ENCODE assay signal across 18 mouse cellular contexts in the genomic region with DNA sequence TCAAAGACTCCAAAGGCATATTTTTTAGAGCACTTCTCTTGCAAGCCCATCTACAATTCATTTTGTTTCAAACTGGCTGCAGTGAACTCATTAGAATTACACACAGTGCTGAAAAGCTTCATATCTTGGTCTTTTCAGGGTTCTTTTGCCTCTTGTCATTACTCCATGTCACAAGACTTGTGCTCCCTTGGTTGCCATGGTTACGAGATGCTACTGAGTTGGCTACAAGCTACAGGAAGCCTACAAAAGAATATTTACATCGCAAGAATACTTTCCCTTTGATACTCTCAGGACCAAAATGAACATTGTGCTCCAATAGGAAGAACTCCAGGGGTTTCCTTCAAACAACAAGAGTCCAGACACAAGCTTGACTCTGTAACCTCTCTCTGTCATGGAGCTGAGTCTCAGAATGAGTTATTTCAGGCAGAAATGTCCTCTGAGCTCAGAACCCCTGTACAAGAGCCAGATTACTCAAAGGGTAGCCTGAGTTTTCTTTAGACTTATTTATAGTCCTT.
A peak's percentile ranks its signal among the peaks of the same experiment; 100 is the strongest.
DNase-seq lines count a peak whose midpoint lies in the region; ATAC-seq and TF ChIP-seq lines count a peak whose summit lies in the region.
"Had no signal": no experiment of that assay in that cellular context is flagged by ENCODE, and none has a peak within 500 bp of the region (broad histone marks: within the 10 kb centered on the region; RNA-seq: fewer than 3 reads in every experiment).

No protein-coding gene starts in this region.

- no peaks in the 10 kb centered on the region for H3K9me3 ChIP-seq in forebrain, postnatal 0 days (ENCODE audit: low read length)
- H3K9me3 ChIP-seq in forebrain, embryonic 16.5 days (ENCODE audit: control insufficient read depth, low read length): no peaks in the 10 kb centered on the region
- no peaks in the 10 kb centered on the region for H3K9me3 ChIP-seq in liver, postnatal 0 days (ENCODE audit: low read length)
- H3K9me3 ChIP-seq: embryonic facial prominence, embryonic 12.5 days; forebrain, embryonic 12.5 days; G1E; heart, embryonic 10.5 days had no signal

- intact Hi-C loops in left cerebral cortex, postnatal 4 days (cut with DNase I): no loop called here

- no peak; the same call in 1 of the 2 replicates for ATAC-seq in forebrain, postnatal 0 days
- ATAC-seq in forebrain, embryonic 16.5 days: no peak
- no peak for ATAC-seq in liver, postnatal 0 days
- no peak for ATAC-seq in frontal cortex, adult (ENCODE audit: low TSS enrichment)

- no peaks in the 10 kb centered on the region for H3K27me3 ChIP-seq in forebrain, postnatal 0 days (ENCODE audit: insufficient read depth, low read length)
- no peaks in the 10 kb centered on the region for H3K27me3 ChIP-seq in forebrain, embryonic 16.5 days (replicated peaks; ENCODE audit: control insufficient read depth, insufficient read depth, low read length)
- no peaks in the 10 kb centered on the region for H3K27me3 ChIP-seq in liver, postnatal 0 days (ENCODE audit: insufficient read depth, low read length)
- H3K27me3 ChIP-seq: embryonic facial prominence, embryonic 12.5 days; forebrain, embryonic 12.5 days had no signal

- H3K4me2 ChIP-seq in forebrain, postnatal 0 days (ENCODE audit: low read depth): no peak overlapping the region
- no peak overlapping the region for H3K4me2 ChIP-seq in forebrain, embryonic 16.5 days (ENCODE audit: low read length)
- no peak overlapping the region for H3K4me2 ChIP-seq in liver, postnatal 0 days (ENCODE audit: low read depth, low read length)
- H3K4me2 ChIP-seq: embryonic facial prominence, embryonic 12.5 days; forebrain, embryonic 12.5 days had no signal

- no peak overlapping the region for H3K9ac ChIP-seq in forebrain, postnatal 0 days
- H3K9ac ChIP-seq in forebrain, embryonic 16.5 days (replicated peaks; ENCODE audit: low read depth, low read length): no peak overlapping the region
- no peak overlapping the region for H3K9ac ChIP-seq in liver, postnatal 0 days (replicated peaks)
- H3K9ac ChIP-seq: embryonic facial prominence, embryonic 12.5 days; forebrain, embryonic 12.5 days; liver, embryonic 14.5 days had no signal

- DNase-seq in forebrain, postnatal 0 days: peak; percentile 71
- DNase-seq in left cerebral cortex, postnatal 4 days: peak; percentile 16
- DNase-seq in left cerebral cortex, adult 18-20 months (ENCODE audit: low spot score in 2 of 2): no peak
- DNase-seq in ES-CJ7 (ENCODE audit: low read depth, low spot score): peak; percentile 13
- DNase-seq in brain, embryonic 14.5 days (ENCODE audit: low read depth): peak; percentile 82
- DNase-seq in liver, postnatal 0 days: no peak
- DNase-seq: cerebellum, adult 11-12 months; gastrocnemius, postnatal 10 days; heart, postnatal 4 days; kidney, adult 11 months had no signal

- no peak for TF ChIP-seq POLR2A in brain, embryonic 14.5 days (IDR thresholded peaks at IDR 0.05; ENCODE audit: borderline replicate concordance, extremely low read depth, insufficient read depth, insufficient read length, poor library complexity, severe bottlenecking)

- H3K4me1 ChIP-seq in forebrain, postnatal 0 days (ENCODE audit: insufficient read depth): peaks cover 8% of the 10 kb centered on the region
- peaks cover 2% of the 10 kb centered on the region; the same call in 1 of the 2 replicates for H3K4me1 ChIP-seq in forebrain, embryonic 16.5 days (replicated peaks; ENCODE audit: control insufficient read depth, insufficient read depth, low read length)
- no peaks in the 10 kb centered on the region for H3K4me1 ChIP-seq in liver, postnatal 0 days (ENCODE audit: insufficient read depth)
- H3K4me1 ChIP-seq: embryonic facial prominence, embryonic 12.5 days; heart, embryonic 10.5 days had no signal

- no peaks in the 10 kb centered on the region for H3K36me3 ChIP-seq in forebrain, postnatal 0 days (ENCODE audit: insufficient read depth)
- H3K36me3 ChIP-seq in forebrain, embryonic 16.5 days (ENCODE audit: control insufficient read depth, insufficient read depth): no peaks in the 10 kb centered on the region
- H3K36me3 ChIP-seq in liver, postnatal 0 days (replicated peaks; ENCODE audit: insufficient read depth, low read length): no peaks in the 10 kb centered on the region
- H3K36me3 ChIP-seq: embryonic facial prominence, embryonic 12.5 days; forebrain, embryonic 12.5 days; G1E; heart, embryonic 10.5 days had no signal

- 61% methylated on average over 2 of the region's 2 CpGs for WGBS in forebrain, postnatal 0 days
- 77% methylated on average over 2 of the region's 2 CpGs for WGBS in forebrain, embryonic 16.5 days
- WGBS in liver, postnatal 0 days (ENCODE audit: insufficient replicate concordance): 64% methylated on average over 2 of the region's 2 CpGs

- no peak for TF ChIP-seq EP300 in liver, postnatal 0 days (IDR thresholded peaks at IDR 0.05; ENCODE audit: low read depth)

- H3K27ac ChIP-seq in forebrain, postnatal 0 days (ENCODE audit: low read depth, low read length): no peak overlapping the region
- H3K27ac ChIP-seq in forebrain, embryonic 16.5 days (ENCODE audit: low read length): no peak overlapping the region
- no peak overlapping the region for H3K27ac ChIP-seq in liver, postnatal 0 days (ENCODE audit: low read depth)
- H3K27ac ChIP-seq: embryonic facial prominence, embryonic 12.5 days; forebrain, embryonic 12.5 days; heart, embryonic 10.5 days; liver, embryonic 14.5 days; macrophage had no signal

- TF ChIP-seq CTCF in forebrain, postnatal 0 days (IDR thresholded peaks at IDR 0.05; ENCODE audit: low read depth): no peak
- TF ChIP-seq CTCF in brain, embryonic 14.5 days (IDR thresholded peaks at IDR 0.05; ENCODE audit: borderline replicate concordance, extremely low read depth, insufficient read depth, insufficient read length): no peak
- TF ChIP-seq CTCF in liver, postnatal 0 days (IDR thresholded peaks at IDR 0.05; ENCODE audit: low read depth): no peak

- H3K4me3 ChIP-seq in forebrain, postnatal 0 days (ENCODE audit: low read depth, low read length): no peak overlapping the region
- H3K4me3 ChIP-seq in forebrain, embryonic 16.5 days (replicated peaks; ENCODE audit: low read length): no peak overlapping the region
- H3K4me3 ChIP-seq in liver, postnatal 0 days (ENCODE audit: low read depth, low read length): no peak overlapping the region
- H3K4me3 ChIP-seq: embryonic facial prominence, embryonic 12.5 days; forebrain, embryonic 12.5 days; heart, embryonic 10.5 days had no signal

Comparison
In these comparisons a context has a peak if more than half of its experiments do, and no peak if none do; other contexts are left out.
1. DNase-seq: peak in forebrain, postnatal 0 days (single experiment), left cerebral cortex, postnatal 4 days (single experiment), ES-CJ7 (single experiment) and brain, embryonic 14.5 days (single experiment); none in left cerebral cortex, adult 18-20 months (0 of 2) and liver, postnatal 0 days (single experiment).